Mouse (Mus musculus): ENCODE data around the gene Zfp935. TPM values are rescaled to one million over a fixed set of nuclear protein-coding genes. Genes with fewer than 3 reads are reported as not detected.

Zfp935 gene
- polyA plus RNA-seq (2021; fragmentation: Nextera tagmentation) = not detected in 2 replicates
- long read RNA-seq, experiment 1, partial matches to known transcripts = 0 of 1 reads
- long read RNA-seq, experiment 1, other reads (novel, unspliced or antisense) = 1 of 1 reads
- long read RNA-seq, experiment 2 = 0 reads

DNA sequence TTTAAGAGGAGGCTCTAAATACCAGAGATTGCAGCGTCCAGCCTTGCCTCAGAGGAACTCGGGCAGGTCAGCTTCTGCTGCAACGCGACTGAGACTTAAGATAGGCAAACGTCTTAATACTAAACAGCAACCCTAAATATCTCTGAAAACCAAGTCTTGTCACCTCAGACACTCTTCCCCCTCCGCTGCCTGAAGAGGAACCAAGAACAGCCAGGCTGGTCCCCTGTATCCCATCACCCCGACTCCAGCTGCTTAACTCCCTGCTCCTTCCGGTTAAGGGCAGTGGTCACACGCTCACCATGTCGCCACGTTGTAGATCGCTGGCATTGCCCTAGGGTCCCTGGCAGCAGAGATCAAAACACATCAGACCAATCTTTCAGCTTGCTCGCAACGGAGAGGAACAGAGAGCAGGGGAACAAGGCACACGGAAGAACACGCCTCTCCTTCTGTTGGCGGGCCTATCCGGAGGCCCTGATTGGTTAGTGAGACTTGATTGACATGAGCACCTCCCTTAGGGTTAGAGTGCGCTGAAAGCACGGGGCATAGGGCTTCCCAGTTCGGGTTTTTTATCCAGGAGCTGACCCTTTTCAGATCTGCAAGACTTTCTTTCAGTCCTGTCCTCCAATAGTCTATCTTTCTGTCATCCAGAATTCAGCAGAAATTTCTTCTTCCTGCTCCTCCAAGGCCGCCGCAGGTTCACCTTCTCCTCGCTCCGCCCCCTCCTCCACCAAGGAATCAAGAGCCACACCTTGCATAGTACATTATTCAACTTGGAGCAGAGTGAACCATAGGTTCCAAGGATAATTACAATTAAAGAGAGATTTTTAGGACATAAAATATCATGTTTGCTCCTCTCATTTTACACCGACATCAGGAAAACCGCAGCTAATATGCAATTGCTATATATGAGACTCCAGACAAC, at the start of gene Zfp935:
Zfp935 (minus strand) TSS at position 323 of the 922 bp plus-strand sequence.

DNA sequence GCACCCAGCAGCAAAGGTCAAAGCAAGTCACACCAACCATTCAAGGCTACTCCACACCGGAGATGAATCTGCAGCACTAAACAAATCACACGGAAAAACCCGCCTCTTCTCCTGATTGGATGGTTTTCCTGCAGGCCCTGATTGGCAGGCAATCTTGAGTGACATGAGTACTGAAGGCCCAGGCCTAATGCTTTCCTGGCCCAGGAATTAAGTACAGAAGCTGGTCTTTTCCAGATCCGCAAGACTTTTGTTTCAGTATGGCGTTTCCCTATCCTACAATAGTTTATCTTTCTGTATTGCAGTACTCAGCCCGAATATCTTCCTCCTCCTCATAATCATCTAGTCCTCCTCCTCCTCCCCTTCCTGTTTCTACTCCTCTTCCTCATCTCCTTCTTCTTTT, 12.8 kb upstream of the Zfp935 start, which contains the start of gene Zfp934:
Zfp934 (minus strand) TSS at position 101 of the 400 bp plus-strand sequence.

DNA sequence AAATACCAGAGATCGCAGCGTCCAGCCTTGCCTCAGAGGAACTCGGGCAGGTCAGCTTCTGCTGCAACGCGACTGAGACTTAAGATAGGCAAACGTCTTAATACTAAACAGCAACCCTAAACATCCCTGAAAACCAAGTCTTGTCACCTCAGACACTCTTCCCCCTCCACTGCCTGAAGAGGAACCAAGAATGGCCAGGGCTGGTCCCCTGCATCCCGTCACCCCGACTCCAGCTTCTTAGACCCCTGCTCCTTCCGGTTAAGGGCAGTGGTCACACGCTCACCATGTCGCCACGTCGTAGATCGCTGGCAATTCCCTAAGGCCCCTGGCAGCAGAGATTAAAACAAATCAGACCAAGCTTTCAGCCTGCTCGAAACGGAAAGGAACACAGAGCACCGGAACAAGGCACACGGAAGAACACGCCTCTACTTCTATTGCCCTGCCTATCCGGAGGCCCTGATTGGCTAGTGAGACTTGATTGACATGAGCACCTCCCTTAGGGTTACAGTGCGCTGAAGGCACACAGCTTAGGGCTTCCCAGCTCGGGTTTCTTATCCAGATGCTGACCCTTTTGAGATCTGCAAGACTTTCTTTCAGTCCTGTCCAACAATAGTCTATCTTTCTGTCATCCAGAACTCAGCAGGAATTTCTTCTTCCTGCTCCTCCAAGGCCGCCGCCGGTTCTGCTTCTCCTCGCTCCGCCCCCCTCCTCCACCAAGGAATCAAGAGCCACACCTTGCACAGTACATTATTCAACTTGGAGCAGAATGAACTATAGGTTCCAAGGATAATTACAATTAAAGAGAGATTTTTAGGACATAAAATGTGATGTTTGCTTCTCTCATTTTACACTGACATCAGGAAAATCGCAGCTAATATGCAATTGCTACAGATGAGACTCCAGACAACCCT, 91.6 kb downstream of the Zfp935 start, which contains the start of gene Gm49359:
Gm49359 (minus strand) TSS at position 409 of the 911 bp plus-strand sequence.

Small RNA genes lying within 50 kb of the gene (microRNA-seq; reads per million reads assigned to microRNA genes)
- 0.64 reads per million for gene Gm22256

Other genes with a start within 250 kb of the Zfp935 start
- gene Gm3604, start 175.3 kb downstream of the Zfp935 start, polyA plus RNA-seq (2021; fragmentation: Nextera tagmentation) = 0.74 and 1.0 TPM in 2 replicates
- gene Gm49359, start 91.7 kb downstream of the Zfp935 start, polyA plus RNA-seq (2021; fragmentation: Nextera tagmentation) = 5.9 and 6.2 TPM in 2 replicates
- 6.4 and 6.7 TPM in 2 replicates for gene Zfp934, start 12.7 kb upstream of the Zfp935 start, polyA plus RNA-seq (2021; fragmentation: Nextera tagmentation)
- gene 6720489N17Rik, start 65.7 kb upstream of the Zfp935 start, polyA plus RNA-seq (2021; fragmentation: Nextera tagmentation) = 3.0 and 5.7 TPM in 2 replicates
- gene Platr25, start 202.2 kb upstream of the Zfp935 start, polyA plus RNA-seq (2021; fragmentation: Nextera tagmentation) = 13.5 and 13.8 TPM in 2 replicates
- 2.7 and 3.8 TPM in 2 replicates for gene Gm5141, start 227.3 kb upstream of the Zfp935 start, polyA plus RNA-seq (2021; fragmentation: Nextera tagmentation)